Mouse (Mus musculus): ENCODE results near the gene Rgl2.

- TF ChIP-seq HCFC1 (IDR thresholded peaks at IDR 0.05; ENCODE audit: low read depth, low read length): no peak
- no peak for TF ChIP-seq CHD2 (IDR thresholded peaks at IDR 0.05; ENCODE audit: low read length)
- TF ChIP-seq GATA1 (IDR thresholded peaks at IDR 0.05; ENCODE audit: low read depth, low read length): no peak
- TF ChIP-seq ZNF384 (IDR thresholded peaks at IDR 0.05; ENCODE audit: low read depth, low read length): no peak
- TF ChIP-seq POLR2A (IDR thresholded peaks at IDR 0.05; ENCODE audit: control insufficient read depth in 1 of 2, insufficient read depth in 1 of 2, low read depth in 1 of 2, low read length in 2 of 2, poor library complexity in 1 of 2): no peak
- no peak for TF ChIP-seq GABPA (IDR thresholded peaks at IDR 0.05; ENCODE audit: low read depth, low read length)
- no peak for TF ChIP-seq ZMIZ1 (IDR thresholded peaks at IDR 0.05; ENCODE audit: low read depth, low read length)
- no peak for TF ChIP-seq TBP (IDR thresholded peaks at IDR 0.05; ENCODE audit: low read depth, low read length)
- no peak for TF ChIP-seq CTCF (IDR thresholded peaks at IDR 0.05 in 2 of 3, conservative IDR thresholded peaks at IDR 0.05 in 1 of 3; ENCODE audit: control insufficient read depth in 1 of 3, insufficient read depth in 1 of 3, low read depth in 2 of 3, low read length in 3 of 3, poor library complexity in 1 of 3, severe bottlenecking in 1 of 3)
- no peak for TF ChIP-seq NELFE (IDR thresholded peaks at IDR 0.05; ENCODE audit: low read depth, low read length)
These were observed 30.6 kb downstream of the Rgl2 start for GRCm38 (mm10) chr17:33959948-33960347.
